Mouse (Mus musculus) liver, embryonic 14.5 days (tissue): ENCODE results near the gene Icam1. TPM values are rescaled to one million over a fixed set of nuclear protein-coding genes. Genes with fewer than 3 reads are reported as not detected.

Experiments
- ATAC-seq: fragments of 200-750 bp; cut with Nextera tagmentation; 2 replicates; pipeline ENCODE4 v1.8.0; 2017; ENCODE audit warnings: moderate number of reproducible peaks, mild to moderate bottlenecking, moderate library complexity; ENCODE audit not compliant: insufficient read depth
- DNase-seq, 3 experiments: peaks; one replicate each; pipeline ENCODE4 v3.0.0-alpha.2; 2012 to 2013; ENCODE audit warnings: low read depth in 3 of 3, low spot score in 3 of 3
- H3K27ac ChIP-seq: fragments of 300-500 bp; sonication (generic); 2 replicates; pipeline ENCODE4 v1.5.1; 2014; ENCODE audit warnings: moderate library complexity, mild to moderate bottlenecking, control low read depth, inconsistent platforms
- H3K27me3 ChIP-seq: fragments of 300-500 bp; sonication (generic); 2 replicates; pipeline ENCODE4 v1.6.1; 2014; ENCODE audit warnings: mild to moderate bottlenecking, low read length, moderate library complexity; ENCODE audit not compliant: control insufficient read depth, insufficient read depth
- H3K36me3 ChIP-seq: fragments of 300-500 bp; sonication (generic); replicated peaks from 2 replicates; pipeline ENCODE4 v1.6.1; 2014; ENCODE audit warnings: low read depth; ENCODE audit not compliant: control insufficient read depth, insufficient read depth
- H3K4me1 ChIP-seq, 2 experiments: fragments of 200-500 bp in 1 of 2; fragments of 300-500 bp in 1 of 2; sonication (generic) in 1 of 2; replicated peaks; 2 replicates each; pipeline ENCODE4 v1.6.1; 2012 to 2014; ENCODE audit warnings: antibody characterized with exemption in 1 of 2, inconsistent platforms in 1 of 2, low read length in 1 of 2; ENCODE audit not compliant: control insufficient read depth in 2 of 2, insufficient read depth in 2 of 2
- H3K4me2 ChIP-seq: fragments of 300-500 bp; sonication (generic); 2 replicates; pipeline ENCODE4 v1.6.1; 2014; ENCODE audit warnings: low read depth, mild to moderate bottlenecking, control low read depth, moderate library complexity
- H3K4me3 ChIP-seq, 2 experiments: fragments of 200-500 bp in 1 of 2; fragments of 300-500 bp in 1 of 2; sonication (generic) in 1 of 2; 2 replicates each; pipeline ENCODE4 v1.5.1; 2012 to 2014; ENCODE audit warnings: low read depth in 2 of 2, low read length in 2 of 2, mild to moderate bottlenecking in 2 of 2, control low read depth in 1 of 2, inconsistent platforms in 1 of 2, moderate library complexity in 1 of 2; ENCODE audit not compliant: insufficient read depth in 1 of 2
- H3K9ac ChIP-seq: fragments of 300-500 bp; sonication (generic); replicated peaks from 2 replicates; pipeline ENCODE4 v1.6.1; 2014; ENCODE audit warnings: mild to moderate bottlenecking, control low read depth, moderate library complexity
- H3K9me3 ChIP-seq: fragments of 300-500 bp; sonication (generic); 2 replicates; pipeline ENCODE4 v1.6.1; 2016; ENCODE audit warnings: low read length, mixed read lengths; ENCODE audit not compliant: control insufficient read depth
- CTCF ChIP-seq: IDR thresholded peaks from 2 replicates; pipeline ENCODE4 v1.5.1; 2016; ENCODE audit warnings: antibody characterized with exemption, low read depth, control low read depth
- EP300 ChIP-seq: IDR thresholded peaks from 2 replicates; pipeline ENCODE4 v1.6.1; 2016; ENCODE audit warnings: antibody characterized with exemption, low read depth
- WGBS: fragments of 180-500 bp; shearing (Covaris S2); extraction: QIAGEN DNeasy Blood & Tissue Kit; methylation state at CpG from one replicate; pipeline ENCODE4 v1.1.7; 2014; ENCODE audit not compliant: insufficient replicate concordance; 5-methylcytosine and 5-hydroxymethylcytosine counted together
- polyA plus RNA-seq, 2 experiments: library from polyadenylated mRNA; depleted of rRNA in 1 of 2; stranded (reverse) in 1 of 2; unstranded in 1 of 2; fragments of >200 nt; fragmentation: Nextera tagmentation in 1 of 2; extraction: Ambion mirVana in 1 of 2; gene quantifications; 2 replicates each; pipeline versions ENCODE4 v1.2.1 to v1.2.3; 2012 to 2014

The Icam1 gene
- polyA plus RNA-seq, 2 experiments: 6.9 to 7.9 TPM

- DNase-seq (no peak), ATAC-seq (no peak)
- H3K4me3 ChIP-seq: no peak overlapping the region
- H3K9ac ChIP-seq: no peak overlapping the region
- H3K27ac ChIP-seq: no peak overlapping the region
- no peak for TF ChIP-seq EP300
- no peaks in the 10 kb centered on the region for H3K36me3 ChIP-seq
- WGBS: 69% methylated on average over 4 of the region's 4 CpGs
- H3K27me3 ChIP-seq: no peaks in the 10 kb centered on the region
- no peaks in the 10 kb centered on the region for H3K9me3 ChIP-seq
- H3K4me2 ChIP-seq: peak overlapping the region; percentile 6; the same call in 1 of the 2 replicates
- peaks cover 3 to 20% of the 10 kb centered on the region in 2 experiments for H3K4me1 ChIP-seq
Measured at GRCm38 (mm10) chr9:20973001-20973681, 42.6 kb upstream of the Icam1 start.

GRCm38 (mm10) chr9:20973682-20974075 lies 42.1 kb upstream of the Icam1 start:
- no peak for TF ChIP-seq CTCF
- TF ChIP-seq EP300: no peak
- Histone ChIP-seq H3K4me3 (no peak overlapping the region), H3K4me1 (peaks cover 3 to 21% of the 10 kb centered on the region in 2 experiments), H3K36me3 (no peaks in the 10 kb centered on the region), H3K27me3 (no peaks in the 10 kb centered on the region), H3K4me2 (peak overlapping the region; percentile 6; the same call in 1 of the 2 replicates), H3K9me3 (no peaks in the 10 kb centered on the region), H3K9ac (no peak overlapping the region), H3K27ac (no peak overlapping the region)
- ATAC-seq: no peak
- WGBS: 31% methylated on average over 6 of the region's 6 CpGs
- no peak for DNase-seq

GRCm38 (mm10) chr9:20975431-20976215 lies 40.2 kb upstream of the Icam1 start:
- ATAC-seq: peak; percentile 30; the same call in 1 of the 2 replicates
- H3K4me1 ChIP-seq: peaks cover 3 to 28% of the 10 kb centered on the region in 2 experiments
- TF ChIP-seq CTCF (no peak), EP300 (no peak)
- peak overlapping the region; percentile 90 for H3K4me2 ChIP-seq
- no peaks in the 10 kb centered on the region for H3K36me3 ChIP-seq
- WGBS: 1% methylated on average over 45 of the region's 45 CpGs
- H3K9ac ChIP-seq: peak overlapping the region; percentile 63
- no peaks in the 10 kb centered on the region for H3K27me3 ChIP-seq
- DNase-seq: no peak
- no peak overlapping the region for H3K27ac ChIP-seq
- H3K4me3 ChIP-seq: peak overlapping the region; percentile 73 to 77
- no peaks in the 10 kb centered on the region for H3K9me3 ChIP-seq

GRCm38 (mm10) chr9:20976216-20976960 lies 39.4 kb upstream of the Icam1 start, which contains the start of gene S1pr2:
Gene S1pr2, minus strand, starts transcription at chr9:20976781.
- H3K27ac ChIP-seq: no peak within 1 kb of the TSS
- WGBS: under 1% methylated on average over 47 of the region's 47 CpGs
- ATAC-seq: peak; percentile 70
- no peaks in the 10 kb centered on the region for H3K27me3 ChIP-seq
- H3K4me1 ChIP-seq: peaks cover 3 to 28% of the 10 kb centered on the region in 2 experiments
- peak within 1 kb of the TSS; percentile 63 for H3K9ac ChIP-seq
- peak; percentile 45 to 50 (median 45) for DNase-seq
- H3K9me3 ChIP-seq: no peaks in the 10 kb centered on the region
- no peak for TF ChIP-seq EP300
- no peak for TF ChIP-seq CTCF
- peak within 1 kb of the TSS; percentile 90 for H3K4me2 ChIP-seq
- H3K36me3 ChIP-seq: no peaks in the 10 kb centered on the region
- H3K4me3 ChIP-seq: peak within 1 kb of the TSS; percentile 73 to 77
